Mouse (Mus musculus) brain, embryonic 14.5 days (tissue): ENCODE results near the gene Psg18. TPM values are rescaled to one million over a fixed set of nuclear protein-coding genes. Genes with fewer than 3 reads are reported as not detected.
"Not testable (repeated sequence)": the region's sequence is repeated elsewhere in the genome, so short reads cannot be mapped to it uniquely, and the experiment has no call there.

Experiments used
- DNase-seq: peaks from one replicate; pipeline ENCODE4 v3.0.0-alpha.2; 2011; ENCODE audit warnings: low read depth
- CTCF ChIP-seq: fragments of 200-500 bp; IDR thresholded peaks from 2 replicates; pipeline ENCODE4 v1.5.1; 2012; ENCODE audit warnings: inconsistent platforms, mild to moderate bottlenecking, moderate library complexity, borderline replicate concordance; ENCODE audit not compliant: insufficient read depth, insufficient read length; ENCODE audit errors: extremely low read depth
- POLR2A ChIP-seq: fragments of 200-500 bp; IDR thresholded peaks from 2 replicates; pipeline ENCODE4 v1.6.1; 2012; ENCODE audit warnings: mild to moderate bottlenecking, inconsistent platforms, borderline replicate concordance; ENCODE audit not compliant: poor library complexity, insufficient read depth, insufficient read length, severe bottlenecking; ENCODE audit errors: extremely low read depth
- polyA plus RNA-seq: library from polyadenylated mRNA; depleted of rRNA; stranded (reverse); fragments of >200 nt; gene quantifications from 2 replicates; pipeline ENCODE4 v1.2.3, GENCODE M21; 2012; rRNA removed

The Psg18 gene
- polyA plus RNA-seq: 0.14 TPM in 1 of 2 replicates, not detected in the other

DNA sequence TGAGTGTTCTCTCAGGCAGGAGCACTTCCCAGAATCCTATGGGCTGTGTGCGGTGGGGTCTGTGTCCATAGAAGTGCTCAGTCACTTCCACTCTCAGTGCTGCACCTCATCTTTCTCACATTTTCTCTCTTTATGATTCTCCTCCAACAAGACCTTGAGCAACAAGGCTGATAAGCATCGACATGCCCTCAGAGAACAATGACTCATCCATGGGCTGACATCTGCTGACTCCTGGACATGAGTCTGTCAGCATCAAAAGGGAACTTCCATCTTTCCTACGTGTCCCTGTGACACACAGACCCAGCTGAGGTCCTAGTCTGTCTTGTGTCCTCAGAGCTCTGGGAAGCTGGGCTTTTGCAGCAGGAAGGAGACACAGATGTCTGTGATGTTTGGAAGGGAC, at the start of gene Psg18:
Gene Psg18 (minus strand): TSS at position 101 of the 400 bp plus-strand sequence.
- not testable (repeated sequence) for DNase-seq

DNA sequence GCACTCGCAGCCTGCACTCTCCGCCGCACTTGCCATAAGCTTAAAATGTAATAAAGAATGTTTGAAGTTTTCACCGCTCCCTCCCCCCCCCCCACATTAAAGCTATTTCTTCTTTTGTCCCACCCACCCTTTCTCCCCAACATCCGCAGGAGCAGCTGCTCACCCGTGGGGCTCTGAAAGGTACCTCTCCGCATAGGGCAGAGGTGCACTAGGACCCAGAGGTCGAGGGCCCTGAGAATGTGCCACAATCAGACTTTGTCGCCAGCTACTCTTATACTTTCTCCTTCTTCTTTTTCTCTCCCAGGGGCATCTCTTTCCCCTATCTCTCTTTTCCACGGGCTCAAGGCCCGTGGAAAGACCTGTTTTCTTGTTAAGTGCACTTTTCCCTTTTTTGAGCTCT, 48.6 kb upstream of the Psg18 start:
- peak; percentile 7 for DNase-seq
- TF ChIP-seq CTCF: no peak
- TF ChIP-seq POLR2A: no peak

DNA sequence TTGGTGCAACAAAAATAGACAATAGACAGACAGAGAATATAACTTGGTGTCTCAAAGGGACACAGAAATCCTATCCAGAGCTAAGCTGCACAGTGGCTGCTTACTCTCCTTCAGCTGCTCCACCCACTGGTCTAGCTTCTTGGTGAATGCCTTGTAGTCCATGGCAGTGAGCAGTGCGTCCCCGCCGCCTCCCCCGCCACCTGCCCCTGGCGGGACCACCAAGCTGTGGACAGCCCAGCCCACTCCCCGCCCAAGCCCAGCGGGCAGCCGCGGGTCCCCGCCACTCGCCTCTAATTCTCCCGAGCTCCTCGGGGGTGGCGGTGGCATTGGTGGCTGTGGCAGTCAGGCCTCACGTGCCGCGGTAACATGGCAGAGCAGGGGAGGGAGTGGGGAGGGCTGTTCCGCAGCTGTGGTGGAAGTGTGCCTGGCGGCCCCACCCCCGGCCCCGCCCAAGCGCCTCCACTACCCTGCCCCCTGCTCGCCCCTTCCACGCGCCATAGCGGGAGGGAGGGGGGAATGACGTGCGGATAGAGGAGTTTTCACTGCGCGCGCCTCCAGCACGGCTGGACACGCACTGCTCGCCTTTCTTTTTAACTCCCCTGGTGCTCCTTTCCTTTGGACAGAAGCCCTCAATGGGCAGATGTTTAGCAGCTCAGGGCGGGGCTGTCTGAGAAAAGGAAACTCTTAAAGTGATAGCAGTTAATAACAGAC, 47.9 kb upstream of the Psg18 start:
- peak; percentile 65 for DNase-seq
- TF ChIP-seq CTCF: no peak
- no peak for TF ChIP-seq POLR2A

DNA sequence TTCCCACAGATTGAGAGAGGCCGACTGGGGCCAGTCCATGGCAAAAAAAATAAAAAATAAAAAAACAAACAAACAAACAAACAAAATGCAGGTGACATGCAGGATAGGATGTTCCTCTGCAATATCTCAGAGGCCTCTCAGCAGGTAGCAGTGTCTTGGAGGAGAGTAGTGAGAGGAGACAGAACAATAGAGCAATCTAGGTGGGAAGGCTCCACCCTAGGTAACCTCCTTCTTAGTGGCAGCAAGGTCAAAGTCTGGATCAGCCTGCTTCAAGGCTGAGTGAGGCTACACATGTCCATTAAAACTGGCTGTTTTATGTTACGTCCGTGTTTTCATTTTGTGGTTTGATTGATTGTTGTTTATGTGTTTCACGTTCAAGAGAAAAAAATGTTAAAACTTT, 36.7 kb upstream of the Psg18 start:
- DNase-seq: not testable (repeated sequence)

DNA sequence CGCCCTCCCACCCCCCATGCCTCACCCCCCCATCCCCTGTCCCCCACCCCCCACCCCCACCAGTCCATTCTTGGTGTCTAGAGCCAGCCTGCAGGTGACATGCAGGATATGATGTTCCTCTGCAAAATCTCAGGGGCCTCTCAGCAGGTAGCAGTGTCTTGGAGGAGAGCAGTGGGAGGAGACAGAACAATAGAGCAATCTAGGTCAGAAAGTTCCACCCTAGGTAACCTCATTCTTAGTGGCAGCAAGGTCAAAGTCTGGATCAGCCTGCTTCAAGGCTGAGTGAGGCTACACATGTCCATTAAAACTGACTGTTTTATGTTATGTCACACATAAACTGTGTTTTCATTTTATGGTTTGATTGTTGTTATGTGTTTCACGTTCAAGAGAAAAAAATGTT, 23.5 kb upstream of the Psg18 start:
- no peak for TF ChIP-seq POLR2A
- TF ChIP-seq CTCF: no peak
- DNase-seq: no peak

DNA sequence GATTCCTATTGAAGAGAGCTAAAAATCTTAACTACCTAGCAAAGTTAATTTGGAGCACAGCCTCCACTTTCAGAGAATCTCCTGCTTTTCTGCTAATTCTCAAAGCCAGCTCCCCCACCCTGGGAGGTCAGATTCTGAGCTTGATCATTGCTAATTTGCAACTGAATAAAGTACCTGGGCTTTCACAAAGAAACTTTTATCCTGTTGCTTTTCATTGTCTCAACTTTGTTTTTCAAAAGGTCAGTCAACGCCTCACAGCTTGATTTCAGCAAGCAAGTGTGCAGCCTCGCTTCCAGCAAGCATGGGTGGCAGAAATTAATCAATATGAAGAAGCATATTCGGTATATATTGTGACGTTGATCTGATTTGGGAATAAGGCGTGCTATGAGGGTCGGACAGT, 19.4 kb downstream of the Psg18 start:
- not testable (repeated sequence) for DNase-seq

Other genes starting within 250 kb of the Psg18 start
- gene Igfl3, start 178.5 kb downstream of the Psg18 start, polyA plus RNA-seq: not detected in 2 replicates
- gene Mill1, start 109.7 kb downstream of the Psg18 start, polyA plus RNA-seq: 0.04 TPM in 1 of 2 replicates, not detected in the other
- gene Psg28, start 77.0 kb upstream of the Psg18 start, polyA plus RNA-seq: 0.05 TPM in 1 of 2 replicates, not detected in the other
- not detected in 2 replicates for gene Psg26, start 129.2 kb upstream of the Psg18 start, polyA plus RNA-seq
- 0.03 and 0.04 TPM in 2 replicates for gene Psg25, start 177.3 kb upstream of the Psg18 start, polyA plus RNA-seq
- 0.06 and 0.07 TPM in 2 replicates for gene Psg27, start 212.3 kb upstream of the Psg18 start, polyA plus RNA-seq